Mouse (Mus musculus) CH12F3 (cell line): ENCODE measurements around the gene Rgl2.
"Not testable (repeated sequence)": the region's sequence is repeated elsewhere in the genome, so short reads cannot be mapped to it uniquely, and the experiment has no call there.

ENCODE experiments used
- in situ Hi-C: fragments of 300-500 bp; cut with MboI; formaldehyde crosslinking; loops from 2 replicates; pipeline ENCODE4 v1.14.3; 2020; ENCODE audit warnings: low sequenced_read_pairs

Gene Rgl2

DNA sequence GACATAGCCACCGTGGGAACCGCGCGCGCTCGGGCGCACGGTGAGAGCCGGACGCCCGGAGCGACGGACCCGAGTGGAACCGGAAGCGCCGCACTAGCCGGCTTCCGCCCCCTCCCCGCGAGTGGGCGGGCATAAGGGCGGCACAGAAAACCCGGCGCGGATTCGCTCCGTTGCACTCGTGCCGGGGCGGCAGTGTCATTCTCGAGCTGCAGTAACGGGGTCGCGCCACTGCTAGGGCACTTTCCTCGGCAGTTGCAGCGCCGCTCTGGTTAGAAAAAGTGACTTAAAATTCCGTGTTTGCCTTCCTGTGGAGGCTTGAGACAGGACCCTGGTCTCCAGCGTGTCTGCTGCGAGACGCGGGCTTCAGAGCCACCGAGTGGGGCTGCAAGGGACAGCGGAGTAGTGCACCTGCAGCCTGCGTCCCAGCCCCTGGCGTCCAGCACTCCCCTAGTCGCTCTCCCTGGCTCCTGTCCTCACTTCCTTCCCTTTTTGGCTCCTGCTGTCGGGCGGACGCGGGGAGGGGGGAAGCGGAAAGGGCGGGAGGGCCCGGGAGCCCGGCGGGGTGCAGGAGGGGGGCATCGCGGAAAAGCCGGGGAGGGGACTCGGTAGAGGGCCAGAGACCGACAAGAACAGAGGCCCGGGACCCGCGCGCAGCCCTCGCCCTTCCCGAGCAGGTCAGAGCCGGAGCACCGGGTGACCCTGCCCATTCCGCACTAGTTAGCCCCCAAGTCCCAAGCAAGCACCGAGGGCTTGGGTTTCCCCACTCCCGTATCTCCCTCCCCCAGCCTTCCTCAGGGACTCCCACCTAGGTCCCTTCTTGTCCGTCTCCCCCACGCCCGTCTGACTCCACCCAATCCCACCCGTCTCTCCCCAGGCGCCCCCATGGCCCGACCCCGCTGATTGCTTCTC lies at the start of gene Rgl2:
Gene Rgl2, plus strand, starts transcription at position 173 of the 909 bp plus-strand sequence.
- in situ Hi-C loops, result no loop called here

DNA sequence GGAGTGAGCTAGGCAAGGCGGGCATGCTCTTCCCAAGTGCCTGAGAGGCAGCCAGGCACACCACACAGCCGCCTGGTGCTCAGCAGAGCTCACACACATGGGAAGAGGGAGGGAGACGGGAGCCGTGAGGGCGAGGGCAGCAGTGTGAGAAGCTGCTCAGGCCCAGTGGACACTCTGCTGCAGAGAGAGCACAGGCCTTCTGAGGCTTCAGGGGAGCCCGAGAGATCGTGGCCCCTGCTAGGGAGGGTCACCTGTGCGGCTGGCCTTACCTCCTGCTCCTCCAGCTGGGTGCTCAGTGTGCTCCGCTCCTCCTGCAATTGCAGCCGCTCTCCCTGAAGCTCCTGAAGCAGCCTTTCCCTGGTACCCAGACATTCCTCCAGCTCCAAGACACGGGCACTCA lies 45.0 kb upstream of the Rgl2 start:
- in situ Hi-C loops, result not testable (repeated sequence)

DNA sequence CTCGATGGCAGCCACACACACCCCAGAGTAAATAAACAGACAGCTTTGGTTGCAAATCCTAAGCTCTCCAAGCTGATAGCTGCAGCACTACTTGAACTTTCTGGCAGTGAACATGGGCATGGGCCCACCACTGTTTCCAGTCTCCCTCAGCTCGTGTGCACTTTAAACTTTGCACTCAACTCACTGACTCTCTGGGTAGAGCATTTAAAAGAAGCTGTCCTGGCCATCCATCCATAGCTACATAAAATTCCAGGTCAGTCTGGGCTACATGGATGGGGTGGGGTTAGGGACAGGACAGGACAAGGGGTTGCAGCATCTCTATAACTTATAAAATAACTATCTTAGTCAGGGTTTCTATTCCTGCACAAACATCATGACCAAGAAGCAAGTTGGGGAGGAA lies 41.5 kb upstream of the Rgl2 start:
- in situ Hi-C loops, result not testable (repeated sequence)

DNA sequence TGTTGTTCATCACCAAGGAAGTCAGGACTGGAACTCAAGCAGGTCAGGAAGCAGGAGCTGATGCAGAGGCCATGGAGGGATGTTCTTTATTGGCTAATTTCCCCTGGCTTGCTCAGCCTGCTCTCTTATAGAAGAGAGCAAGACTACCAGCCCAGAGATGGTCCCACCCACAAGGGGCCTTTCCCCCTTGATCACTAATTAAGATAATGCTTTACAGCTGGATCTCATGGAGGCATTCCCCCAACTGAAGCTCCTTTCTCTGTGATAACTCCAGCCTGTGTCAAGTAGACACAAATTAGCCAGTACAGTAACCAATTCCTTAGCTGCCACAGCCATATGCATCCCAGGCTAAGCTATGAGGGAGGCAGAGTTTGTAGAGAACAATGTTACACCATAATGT lies 41.1 kb upstream of the Rgl2 start:
- in situ Hi-C loops, result not testable (repeated sequence)

DNA sequence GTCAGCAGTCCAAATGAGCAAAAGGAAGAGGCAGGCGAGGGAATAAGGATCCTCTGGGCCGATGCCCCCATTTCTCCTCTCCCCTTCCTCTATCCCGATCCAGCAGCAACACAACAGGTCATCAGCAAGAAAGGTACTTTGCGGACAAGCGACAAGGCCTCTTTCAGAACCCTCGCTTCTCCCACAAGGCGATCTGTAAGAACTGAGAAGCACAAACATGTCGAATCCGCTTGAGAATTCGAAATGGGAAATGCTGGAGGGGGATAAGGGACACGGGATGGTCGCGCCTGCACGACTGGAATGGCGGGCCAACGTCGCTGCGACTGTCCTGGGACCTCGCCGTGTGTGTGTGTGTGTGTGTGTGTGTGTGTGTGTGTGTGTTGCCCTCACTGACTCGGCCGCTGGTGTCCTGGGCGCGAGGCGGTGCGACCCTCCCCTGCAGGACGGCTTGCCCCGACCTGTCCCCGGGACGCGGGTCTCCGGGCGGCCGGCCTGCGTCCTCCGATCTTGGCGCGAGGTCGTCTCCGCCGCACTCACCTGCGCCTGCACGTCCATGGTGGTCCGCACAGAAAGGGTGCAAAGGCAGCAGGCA lies 39.3 kb upstream of the Rgl2 start:
- in situ Hi-C loops, result not testable (repeated sequence)

DNA sequence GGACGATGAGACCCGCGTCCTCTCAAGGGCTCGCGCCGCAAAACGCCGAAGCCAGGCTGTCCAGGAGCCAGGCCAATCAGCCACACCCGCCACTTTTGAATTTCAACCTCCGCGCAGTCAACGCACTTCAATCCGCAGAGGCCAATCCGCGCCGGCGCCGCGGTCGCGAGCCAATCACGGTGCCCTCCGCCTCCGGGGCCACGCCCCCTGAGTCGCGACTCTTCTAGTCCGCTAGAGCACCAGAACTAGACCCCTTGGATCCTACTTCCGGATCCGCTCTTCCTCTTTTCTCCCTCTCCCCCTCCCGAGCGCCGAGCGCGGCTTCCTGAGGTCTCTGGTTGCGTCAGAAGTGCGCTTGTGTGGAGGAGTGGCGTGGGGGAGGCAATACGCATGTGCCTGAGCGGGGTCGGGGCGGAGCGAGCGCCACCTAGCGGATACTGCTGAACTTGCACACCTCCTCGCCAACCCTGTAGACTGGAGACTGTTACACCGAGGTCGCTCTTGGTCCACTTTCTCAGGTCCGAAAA lies 38.7 kb upstream of the Rgl2 start, which contains the start of gene Kifc1:
Gene Kifc1, minus strand, starts transcription at position 129 of the 527 bp plus-strand sequence.
- in situ Hi-C loops, result no loop called here

DNA sequence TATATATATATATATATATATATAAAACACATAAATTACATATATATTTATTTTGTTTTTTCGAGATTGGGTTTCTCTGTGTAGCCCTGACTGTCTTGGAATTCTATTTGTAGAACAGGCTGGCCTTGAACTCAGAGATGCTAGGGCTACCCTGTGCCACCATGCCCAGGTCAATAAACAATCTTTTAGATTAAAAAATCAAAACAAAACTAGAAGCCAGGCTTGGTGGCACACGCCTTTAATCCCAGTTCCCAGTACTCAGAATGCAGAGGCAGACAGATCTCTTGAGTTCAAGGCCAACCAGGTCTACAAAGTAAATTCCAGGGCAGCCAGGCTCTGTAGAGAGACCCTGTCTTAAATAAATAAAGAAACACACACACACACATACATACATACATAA lies 38.0 kb upstream of the Rgl2 start:
- in situ Hi-C loops, result no loop called here

DNA sequence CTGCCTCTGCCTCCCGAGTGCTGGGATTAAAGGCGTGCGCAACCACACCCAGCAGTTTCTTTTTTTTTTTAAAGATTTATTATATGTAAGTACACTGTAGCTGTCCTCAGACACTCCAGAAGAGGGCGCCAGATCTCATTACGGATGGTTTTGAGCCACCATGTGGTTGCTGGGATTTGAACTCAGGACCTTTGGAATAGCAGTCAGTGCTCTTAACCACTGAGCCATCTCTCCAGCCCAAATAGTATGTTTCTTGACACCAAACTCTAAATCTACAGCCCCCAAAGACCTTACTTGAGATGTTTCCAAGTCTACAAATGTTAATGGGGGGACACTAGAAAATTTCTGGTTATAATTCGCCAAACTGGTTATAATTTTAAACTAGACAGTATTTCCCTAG lies 37.5 kb upstream of the Rgl2 start:
- in situ Hi-C loops, result not testable (repeated sequence)

DNA sequence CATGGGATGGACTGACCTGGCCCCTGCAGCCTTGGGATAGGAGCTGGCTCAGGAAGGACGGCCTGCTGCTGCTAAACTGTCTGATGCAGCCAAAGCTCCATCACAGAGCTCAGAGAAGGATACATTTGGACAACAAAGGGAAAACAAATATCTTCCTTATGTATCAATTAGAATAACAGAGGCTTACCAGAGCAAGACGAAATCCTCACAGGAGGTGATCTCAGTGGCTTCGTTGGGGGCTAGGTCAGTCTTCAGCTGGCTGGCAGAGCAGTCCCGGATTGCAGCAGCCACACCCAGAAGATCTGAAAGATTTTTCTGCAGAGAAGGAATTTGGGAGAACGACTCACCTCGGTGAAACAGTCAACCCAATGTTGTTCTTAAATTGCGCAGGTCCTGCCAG lies 36.9 kb upstream of the Rgl2 start:
- in situ Hi-C loops, result no loop called here

DNA sequence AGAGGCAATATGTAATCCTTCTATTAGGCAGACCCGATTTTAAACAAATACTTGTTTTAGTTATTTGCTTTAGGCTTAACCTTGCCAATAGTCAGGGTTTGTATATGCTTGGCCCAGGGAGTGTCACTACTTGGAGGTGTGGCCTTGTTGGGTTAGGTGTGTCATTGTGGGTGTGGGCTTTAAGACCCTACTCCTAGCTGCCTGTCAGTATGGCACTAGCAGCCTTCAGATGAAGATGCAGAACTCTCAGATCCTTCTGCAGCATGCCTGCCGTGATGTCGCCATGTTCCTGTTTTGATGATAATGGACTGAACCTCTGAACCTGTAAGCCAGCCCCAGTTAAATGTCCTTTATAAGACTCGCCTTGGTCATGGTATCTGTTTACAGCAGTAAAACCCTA lies 36.3 kb upstream of the Rgl2 start:
- in situ Hi-C loops, result not testable (repeated sequence)

DNA sequence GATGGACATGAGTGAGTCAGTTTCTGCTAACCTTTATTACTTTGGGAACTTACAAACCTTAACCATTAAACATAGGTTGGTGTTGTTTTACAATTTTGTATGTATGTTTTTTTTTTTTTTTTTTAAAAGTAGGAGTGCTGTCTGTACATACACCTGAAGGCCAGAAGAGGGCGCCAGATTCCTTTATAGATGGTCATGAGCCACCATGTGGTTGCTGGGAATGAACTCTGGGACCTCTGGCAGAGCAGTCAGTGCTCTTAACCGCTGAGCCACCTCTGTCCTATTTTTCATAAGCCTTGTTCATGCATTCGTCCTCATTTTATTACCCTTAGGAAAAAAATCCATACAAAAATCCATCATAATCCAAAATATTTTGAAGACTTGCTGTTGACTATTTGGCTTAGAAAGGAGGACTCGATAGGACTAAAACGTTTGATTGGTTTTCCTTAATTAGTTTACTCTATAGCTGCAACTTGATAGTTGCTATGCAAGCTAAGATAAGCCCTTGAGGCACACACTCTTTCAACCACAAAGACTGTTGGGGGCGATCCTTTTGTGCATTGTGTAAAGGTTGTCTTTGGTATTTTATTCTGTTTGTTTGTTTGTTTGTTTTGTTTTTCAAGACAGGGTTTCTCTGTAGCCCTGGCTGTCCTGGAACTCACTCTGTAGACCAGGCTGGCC lies 32.1 kb upstream of the Rgl2 start:
- in situ Hi-C loops, result no loop called here

DNA sequence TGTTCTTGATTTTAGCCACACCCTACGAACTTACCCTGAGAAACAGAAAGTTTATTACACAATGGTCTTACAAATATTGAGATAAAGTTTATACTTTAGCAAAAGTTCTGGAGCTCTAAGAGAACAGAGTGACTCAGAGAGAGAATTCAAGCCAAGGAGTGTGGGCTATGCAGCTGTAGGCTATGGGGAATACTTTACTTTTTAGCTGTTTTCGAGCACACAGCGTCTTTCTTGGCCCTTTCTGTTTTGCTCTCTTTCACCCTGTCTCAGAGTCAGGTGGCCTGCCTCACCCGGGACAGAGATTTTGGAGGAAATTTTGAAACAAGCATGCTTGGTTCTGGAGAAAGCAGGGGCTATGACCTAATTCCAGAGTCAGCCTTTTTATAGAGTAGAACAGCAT lies 31.1 kb upstream of the Rgl2 start:
- in situ Hi-C loops, result not testable (repeated sequence)

DNA sequence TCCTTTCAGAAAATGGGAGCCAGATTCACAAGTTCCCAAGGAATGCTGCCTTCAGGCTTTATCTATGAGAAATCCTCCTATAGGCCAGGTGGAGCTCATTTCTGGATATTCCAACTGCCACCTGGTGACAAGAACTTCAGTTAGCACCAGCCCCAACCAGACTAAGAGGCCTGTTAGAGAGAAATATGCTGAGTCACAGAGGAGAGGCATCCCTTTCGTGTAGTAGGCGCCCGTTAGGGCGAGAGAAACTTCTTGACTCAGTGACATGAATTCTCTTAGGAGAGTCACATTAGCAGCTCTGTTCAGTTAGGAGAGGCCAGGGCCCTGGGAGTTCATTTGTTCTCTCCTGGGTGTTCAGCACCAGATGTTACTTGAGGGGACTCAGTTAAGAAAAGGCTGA lies 29.7 kb upstream of the Rgl2 start:
- in situ Hi-C loops, result no loop called here

DNA sequence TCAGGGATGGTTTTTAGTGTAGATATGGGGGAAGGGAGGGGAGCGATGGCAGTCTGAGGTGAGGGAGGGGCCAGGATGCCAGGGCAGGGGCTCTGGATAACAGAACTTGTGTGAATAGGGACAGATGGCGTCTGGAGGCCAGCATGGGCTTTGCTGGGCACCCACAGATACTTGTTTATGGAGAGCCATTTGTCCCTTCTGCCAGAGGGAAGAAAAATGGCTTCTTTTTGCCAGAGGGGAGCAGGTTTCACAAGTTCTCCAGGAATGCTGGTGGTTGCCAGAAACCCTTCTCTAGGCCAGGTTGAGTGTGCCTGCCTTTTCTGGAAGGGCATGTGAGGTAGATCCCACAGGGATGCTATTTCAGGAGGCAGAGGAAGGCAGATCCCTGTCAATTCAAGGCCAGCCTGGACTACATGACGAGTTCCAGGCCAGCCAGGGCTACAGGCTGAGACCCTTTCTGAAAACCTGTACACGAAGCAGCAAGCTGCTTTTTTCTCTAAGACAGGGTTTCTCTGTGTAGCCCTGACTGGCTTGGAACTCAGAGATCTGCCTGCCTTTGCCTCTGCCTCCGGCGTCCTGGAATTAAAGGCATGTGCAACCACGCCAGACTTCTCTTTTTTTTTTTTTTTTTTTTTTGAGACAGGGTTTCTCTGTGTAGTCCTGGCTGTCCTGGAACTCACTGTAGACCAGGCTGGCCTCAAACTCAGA lies 28.9 kb upstream of the Rgl2 start:
- in situ Hi-C loops, result no loop called here

DNA sequence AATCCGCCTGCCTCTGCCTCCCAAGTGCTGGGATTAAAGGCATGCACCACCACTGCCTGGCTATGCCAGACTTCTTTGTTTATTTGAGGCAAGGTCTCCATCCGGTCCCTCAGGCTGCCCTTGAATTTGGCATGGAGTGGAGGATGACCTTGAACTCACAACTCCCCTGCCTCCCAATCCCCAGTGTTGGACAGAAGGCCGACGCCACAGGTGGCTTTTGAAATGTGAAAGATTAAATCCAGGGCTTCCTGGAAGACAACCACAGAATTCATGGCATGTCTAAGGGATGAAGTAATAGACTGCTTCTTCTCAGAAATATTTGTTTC lies 28.4 kb upstream of the Rgl2 start:
- in situ Hi-C loops, result no loop called here

DNA sequence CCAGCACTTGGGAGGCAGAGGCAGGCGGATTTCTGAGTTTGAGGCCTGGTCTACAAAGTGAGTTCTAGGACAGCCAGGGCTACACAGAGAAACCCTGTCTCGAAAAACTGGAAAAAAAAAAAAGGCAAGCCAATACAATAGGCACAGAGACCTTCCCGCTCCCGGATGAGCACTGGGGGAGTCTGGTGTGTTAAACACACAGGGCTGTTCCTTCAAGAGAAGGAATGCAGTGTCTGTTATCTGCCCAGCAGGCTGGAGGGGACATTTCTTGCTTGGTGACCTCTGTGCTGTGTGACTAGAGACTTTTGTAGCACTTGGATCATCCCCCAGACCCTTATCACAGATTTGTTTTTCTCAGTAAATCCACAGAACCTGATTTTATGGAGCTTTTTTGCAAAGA lies 27.7 kb upstream of the Rgl2 start:
- in situ Hi-C loops, result no loop called here

DNA sequence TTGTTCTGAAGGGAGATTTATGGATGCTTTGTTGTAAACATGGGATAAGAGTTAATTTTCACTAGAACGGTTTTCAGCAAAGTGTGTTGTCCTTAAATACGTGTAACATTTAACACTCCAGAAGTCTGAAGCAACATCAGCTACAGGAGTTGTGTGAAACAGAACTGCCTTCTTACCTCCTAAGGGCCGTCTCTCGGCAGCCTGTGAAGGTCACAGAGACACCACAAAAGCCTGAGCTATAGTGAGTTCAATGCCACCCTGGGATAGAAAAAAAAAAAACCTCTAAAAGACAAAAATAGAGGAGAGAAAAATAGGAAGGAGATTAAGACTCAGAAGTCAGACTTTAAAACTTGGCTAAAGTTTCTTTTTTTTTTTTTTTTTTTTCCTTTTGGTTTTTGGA lies 27.3 kb upstream of the Rgl2 start:
- in situ Hi-C loops, result no loop called here

DNA sequence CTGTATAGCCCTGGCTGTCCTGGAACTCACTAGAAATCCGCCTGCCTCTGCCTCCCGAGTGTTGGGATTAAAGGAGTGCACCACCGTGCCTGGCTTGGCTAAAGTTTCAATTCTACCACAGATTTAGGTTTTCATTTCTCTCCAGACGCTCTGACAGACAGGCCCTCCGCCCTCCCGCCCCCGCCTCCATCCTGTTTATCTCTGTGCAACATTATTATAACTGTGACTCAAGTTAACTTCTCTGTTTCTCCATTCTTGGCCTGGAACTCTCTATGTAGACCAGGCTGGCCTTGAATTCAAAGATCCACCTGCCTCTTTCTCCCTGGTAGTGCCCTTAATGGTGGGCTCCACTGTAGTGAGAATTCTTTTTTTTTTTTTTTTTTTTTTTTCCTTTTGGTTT lies 26.9 kb upstream of the Rgl2 start:
- in situ Hi-C loops, result no loop called here

DNA sequence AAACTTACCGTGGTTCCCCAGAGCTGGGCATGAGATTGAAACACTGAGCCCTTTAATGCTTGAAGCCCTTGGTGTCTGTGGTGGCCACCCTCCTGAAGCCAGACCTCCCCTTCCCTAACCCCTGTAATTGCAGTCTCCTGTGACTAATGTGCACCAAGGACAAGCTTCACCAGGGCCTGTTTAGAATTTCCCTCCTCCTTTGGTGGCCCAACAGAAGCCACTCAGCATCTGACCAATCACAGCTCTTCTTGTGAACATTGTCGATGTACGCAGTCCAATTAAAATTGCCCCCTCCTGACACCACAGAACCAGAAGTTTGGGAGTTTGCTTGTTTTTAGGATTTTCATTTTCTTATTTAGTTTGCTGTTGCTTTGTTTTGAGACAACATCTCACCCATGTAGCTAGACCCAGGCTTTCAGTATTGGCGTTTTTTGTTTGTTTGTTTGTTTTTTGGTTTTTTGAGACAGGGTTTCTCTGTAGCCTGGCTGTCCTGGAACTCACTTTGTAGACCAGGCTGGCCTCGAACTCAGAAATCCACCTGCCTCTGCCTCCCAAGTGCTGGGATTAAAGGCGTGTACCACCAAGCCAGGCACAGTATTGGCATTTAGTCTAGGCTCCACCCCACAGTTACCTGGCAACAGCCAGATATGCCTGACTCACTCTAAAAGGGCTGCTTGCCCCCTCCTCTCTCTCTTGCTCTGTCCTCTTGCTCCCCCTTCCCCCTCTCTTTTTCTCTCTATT lies 25.3 kb upstream of the Rgl2 start:
- in situ Hi-C loops, result not testable (repeated sequence)

DNA sequence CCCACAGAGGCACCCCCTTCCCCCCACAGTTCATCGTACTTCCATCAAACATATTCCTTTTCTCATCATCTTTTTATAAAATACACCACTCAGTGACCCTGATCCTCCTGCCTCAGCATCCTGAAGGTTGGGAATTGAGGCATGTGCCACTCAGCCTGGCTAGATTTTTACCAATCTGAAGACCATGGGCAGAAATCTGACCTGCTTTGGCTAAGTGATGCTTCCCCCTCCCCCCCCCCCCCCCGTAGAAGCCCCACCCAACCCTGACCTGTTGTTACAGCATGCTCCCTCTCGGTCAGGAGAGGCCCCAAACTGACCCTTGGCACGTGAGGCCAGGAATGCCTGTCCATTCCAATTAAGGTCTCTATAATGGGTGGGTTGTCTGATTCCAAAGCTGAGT lies 24.5 kb upstream of the Rgl2 start, which contains the start of gene Platr17:
Gene Platr17, plus strand, starts transcription at position 301 of the 400 bp plus-strand sequence.
- in situ Hi-C loops, result not testable (repeated sequence)
